Mouse (Mus musculus) naive thymus-derived CD4-positive, alpha-beta T cell, adult 2 months (primary cell): ENCODE measurements at regions not wholly inside any gene's neighbourhood (a gene's known extent, or its start where the extent isn't known, plus 50 kb on each side); places are given as distances from the start of the nearest gene placed in this dataset.
"Not testable (repeated sequence)": the region's sequence is repeated elsewhere in the genome, so short reads cannot be mapped to it uniquely, and the experiment has no call there.

Experiments
- DNase-seq: peaks from one replicate; pipeline ENCODE4 v3.0.0-alpha.2; 2011; ENCODE audit warnings: low read depth

- no peak for DNase-seq
Observed at GRCm38 (mm10) chr7:39727935-39728557, 210.5 kb downstream of the Zfp619 start.

GRCm38 (mm10) chr7:39728930-39729329 lies 211.4 kb downstream of the Zfp619 start:
- DNase-seq: no peak

GRCm38 (mm10) chr7:39729723-39730122 lies 212.2 kb downstream of the Zfp619 start:
- no peak for DNase-seq

GRCm38 (mm10) chr7:39732790-39733189 lies 215.2 kb downstream of the Zfp619 start:
- no peak for DNase-seq

- DNase-seq: not testable (repeated sequence)
Observed at GRCm38 (mm10) chr7:39748395-39748794, 230.8 kb downstream of the Zfp619 start.

GRCm38 (mm10) chr7:39750448-39750847 lies 232.9 kb downstream of the Zfp619 start:
- DNase-seq: no peak

- no peak for DNase-seq
Observed at GRCm38 (mm10) chr7:39764366-39764765, 246.8 kb downstream of the Zfp619 start.

GRCm38 (mm10) chr7:39765094-39765493 lies 247.5 kb downstream of the Zfp619 start:
- DNase-seq: no peak

- DNase-seq: no peak
Observed at GRCm38 (mm10) chr7:39773291-39773690, 255.7 kb downstream of the Zfp619 start.

- DNase-seq: no peak
Observed at GRCm38 (mm10) chr7:39789321-39789720, 271.8 kb downstream of the Zfp619 start.

- no peak for DNase-seq
Observed at GRCm38 (mm10) chr7:39789880-39790279, 272.3 kb downstream of the Zfp619 start.

- no peak for DNase-seq
Observed at GRCm38 (mm10) chr7:39794751-39795150, 277.2 kb downstream of the Zfp619 start.

GRCm38 (mm10) chr7:39804276-39804675 lies 286.7 kb downstream of the Zfp619 start:
- DNase-seq: no peak

- DNase-seq: no peak
Observed at GRCm38 (mm10) chr7:39818036-39818435, 300.5 kb downstream of the Zfp619 start.

GRCm38 (mm10) chr7:39822550-39823178 lies 305.1 kb downstream of the Zfp619 start:
- no peak for DNase-seq

- no peak for DNase-seq
Observed at GRCm38 (mm10) chr7:39828378-39828777, 310.8 kb downstream of the Zfp619 start.

- DNase-seq: no peak
Observed at GRCm38 (mm10) chr7:39830831-39831230, 313.3 kb downstream of the Zfp619 start.

- DNase-seq: no peak
Observed at GRCm38 (mm10) chr7:39841988-39842387, 324.4 kb downstream of the Zfp619 start.

- DNase-seq: no peak
Observed at GRCm38 (mm10) chr7:39847914-39848782, 330.6 kb downstream of the Zfp619 start.

- DNase-seq: no peak
Observed at GRCm38 (mm10) chr7:39857301-39857700, 339.7 kb downstream of the Zfp619 start.

GRCm38 (mm10) chr7:39862835-39863234 lies 345.3 kb downstream of the Zfp619 start:
- DNase-seq: no peak

- DNase-seq: no peak
Observed at GRCm38 (mm10) chr7:39864130-39864529, 346.6 kb downstream of the Zfp619 start.

- no peak for DNase-seq
Observed at GRCm38 (mm10) chr7:39864781-39865180, 347.2 kb downstream of the Zfp619 start.
